Mouse (Mus musculus) stomach, embryonic 15.5 days (tissue): ENCODE measurements around the gene Dhx35. TPM values are rescaled to one million over a fixed set of nuclear protein-coding genes. Genes with fewer than 3 reads are reported as not detected.
A peak's percentile ranks its signal among the peaks of the same experiment; 100 is the strongest.

ENCODE experiments used
- ATAC-seq: fragments of 200-750 bp; cut with Nextera tagmentation; 2 replicates; pipeline ENCODE4 v1.8.0; 2017; ENCODE audit warnings: low read depth, moderate number of reproducible peaks, moderate TSS enrichment; ENCODE audit not compliant: insufficient read depth, low FRiP score
- H3K27ac ChIP-seq: fragments of 300-500 bp; sonication (generic); 2 replicates; pipeline ENCODE4 v1.5.1; 2015; ENCODE audit warnings: mild to moderate bottlenecking, inconsistent platforms
- H3K27me3 ChIP-seq: fragments of 300-500 bp; sonication (generic); replicated peaks from 2 replicates; pipeline ENCODE4 v1.6.1; 2015; ENCODE audit warnings: inconsistent platforms
- H3K36me3 ChIP-seq: fragments of 300-500 bp; sonication (generic); 2 replicates; pipeline ENCODE4 v1.6.1; 2015; ENCODE audit warnings: inconsistent platforms
- H3K4me1 ChIP-seq: fragments of 300-500 bp; sonication (generic); 2 replicates; pipeline ENCODE4 v1.6.1; 2015; ENCODE audit warnings: inconsistent platforms
- H3K4me2 ChIP-seq: fragments of 300-500 bp; sonication (generic); 2 replicates; pipeline ENCODE4 v1.6.1; 2015; ENCODE audit warnings: mild to moderate bottlenecking, inconsistent platforms
- H3K4me3 ChIP-seq: fragments of 300-500 bp; sonication (generic); replicated peaks from 2 replicates; pipeline ENCODE4 v1.5.1; 2015; ENCODE audit warnings: inconsistent platforms
- H3K9ac ChIP-seq: fragments of 300-500 bp; sonication (generic); 2 replicates; pipeline ENCODE4 v1.6.1; 2015; ENCODE audit warnings: inconsistent platforms
- H3K9me3 ChIP-seq: fragments of 300-500 bp; sonication (generic); 2 replicates; pipeline ENCODE4 v1.6.1; 2016; ENCODE audit warnings: inconsistent platforms
- WGBS: fragments of 180-500 bp; shearing (Covaris S2); methylation state at CpG from one replicate; pipeline ENCODE4 v1.1.7; 2015; 5-methylcytosine and 5-hydroxymethylcytosine counted together
- polyA plus RNA-seq: library from polyadenylated mRNA; unstranded; fragments of >200 nt; fragmentation: Nextera tagmentation; extraction: Ambion mirVana; gene quantifications from 2 replicates; pipeline ENCODE4 v1.2.1, GENCODE M21; 2015

Dhx35 gene
- polyA plus RNA-seq, 1 experiment from 2014 or later: 11.7 TPM

- WGBS: 84% methylated on average over 10 of the region's 10 CpGs
- Histone ChIP-seq H3K4me3 (no peak overlapping the region), H3K9ac (no peak overlapping the region), H3K27me3 (no peaks in the 10 kb centered on the region), H3K27ac (no peak overlapping the region), H3K9me3 (no peaks in the 10 kb centered on the region), H3K4me2 (no peak overlapping the region), H3K4me1 (peaks cover 4% of the 10 kb centered on the region; the same call in 1 of the 2 replicates), H3K36me3 (0 out of 2 replicates have a peak, but pooled peaks cover 2% of the 10 kb centered on the region)
- 0 out of 2 replicates have a peak, but pooled peaks have one; percentile 12 for ATAC-seq
Observed at GRCm38 (mm10) chr2:158856896-158857499, 62.4 kb downstream of the Dhx35 start.

- no peaks in the 10 kb centered on the region for H3K9me3 ChIP-seq
- H3K4me3 ChIP-seq: no peak overlapping the region
- peaks cover 4% of the 10 kb centered on the region; the same call in 1 of the 2 replicates for H3K4me1 ChIP-seq
- 71% methylated on average over 15 of the region's 15 CpGs for WGBS
- 0 out of 2 replicates have a peak, but pooled peaks cover 2% of the 10 kb centered on the region for H3K36me3 ChIP-seq
- no peaks in the 10 kb centered on the region for H3K27me3 ChIP-seq
- peak; percentile 59 for ATAC-seq
- H3K9ac ChIP-seq: no peak overlapping the region
- H3K4me2 ChIP-seq: no peak overlapping the region
- no peak overlapping the region for H3K27ac ChIP-seq
Observed at GRCm38 (mm10) chr2:158857579-158857978, 63.0 kb downstream of the Dhx35 start.

DNA sequence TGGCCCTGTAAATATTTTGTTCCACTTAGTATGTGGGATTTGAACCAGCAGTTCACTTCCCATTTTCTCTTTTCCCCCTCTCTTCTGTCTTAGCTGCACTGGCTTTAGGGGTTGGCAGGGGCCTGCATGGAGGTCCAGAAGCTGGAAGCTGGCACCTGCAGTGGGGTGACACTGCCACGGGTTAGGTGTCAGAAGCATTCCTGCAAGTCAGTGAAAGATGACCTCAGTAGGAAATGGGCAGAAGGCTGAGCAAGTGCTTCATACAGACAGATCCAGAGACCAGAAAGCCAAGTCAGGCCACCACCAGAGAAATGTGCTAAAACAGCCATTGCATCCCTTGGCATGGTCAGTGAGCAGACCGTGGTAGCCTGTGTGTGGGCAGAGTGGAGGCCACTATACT is 66.5 kb downstream of the Dhx35 start:
- H3K9me3 ChIP-seq: no peaks in the 10 kb centered on the region
- H3K27me3 ChIP-seq: no peaks in the 10 kb centered on the region
- peaks cover 4% of the 10 kb centered on the region; the same call in 1 of the 2 replicates for H3K4me1 ChIP-seq
- H3K9ac ChIP-seq: no peak overlapping the region
- no peak overlapping the region for H3K27ac ChIP-seq
- no peaks in the 10 kb centered on the region for H3K36me3 ChIP-seq
- 73% methylated on average over 2 of the region's 2 CpGs for WGBS
- no peak overlapping the region for H3K4me3 ChIP-seq
- no peak overlapping the region for H3K4me2 ChIP-seq
- no peak for ATAC-seq

DNA sequence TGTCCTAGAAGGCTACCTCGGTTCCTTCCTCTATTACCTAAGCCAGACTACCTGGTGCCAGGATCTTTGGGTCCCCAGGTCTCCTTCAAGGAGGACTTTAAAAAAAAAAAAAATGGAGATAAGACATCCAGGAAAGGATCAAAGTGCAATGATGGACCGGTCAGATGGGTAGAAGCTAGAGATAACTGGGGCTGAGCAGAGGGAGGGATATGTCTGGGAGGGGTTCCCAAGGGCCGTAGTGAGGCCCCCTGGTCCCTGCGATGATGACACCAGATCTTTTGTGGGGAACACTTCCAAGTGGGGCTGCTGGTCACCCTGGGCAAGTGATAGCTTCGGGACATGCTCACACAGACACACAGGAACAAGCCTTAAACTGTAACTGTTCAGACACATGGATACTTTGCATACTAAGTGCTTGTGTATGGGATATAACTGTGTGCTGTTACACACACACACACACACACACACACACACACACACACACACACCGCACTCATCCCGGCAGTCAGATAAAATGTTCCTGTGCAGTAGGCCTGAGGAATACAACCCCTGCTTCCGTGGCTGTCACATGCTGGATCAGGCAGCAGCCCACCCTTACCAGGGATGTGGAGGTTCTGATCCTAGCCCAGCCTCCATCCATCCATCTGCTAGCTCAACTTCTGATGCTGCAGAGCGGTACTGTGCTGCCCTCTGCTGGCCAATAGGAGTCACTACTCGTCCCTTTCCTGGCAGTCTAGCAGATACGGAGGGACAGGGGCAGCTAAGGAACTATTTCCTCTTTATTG is 68.9 kb downstream of the Dhx35 start:
- Histone ChIP-seq H3K4me3 (no peak overlapping the region), H3K9ac (no peak overlapping the region), H3K4me1 (no peaks in the 10 kb centered on the region), H3K4me2 (no peak overlapping the region), H3K9me3 (no peaks in the 10 kb centered on the region), H3K27me3 (no peaks in the 10 kb centered on the region), H3K27ac (no peak overlapping the region), H3K36me3 (no peaks in the 10 kb centered on the region)
- 46% methylated on average over 11 of the region's 11 CpGs for WGBS
- peak; percentile 37 for ATAC-seq

DNA sequence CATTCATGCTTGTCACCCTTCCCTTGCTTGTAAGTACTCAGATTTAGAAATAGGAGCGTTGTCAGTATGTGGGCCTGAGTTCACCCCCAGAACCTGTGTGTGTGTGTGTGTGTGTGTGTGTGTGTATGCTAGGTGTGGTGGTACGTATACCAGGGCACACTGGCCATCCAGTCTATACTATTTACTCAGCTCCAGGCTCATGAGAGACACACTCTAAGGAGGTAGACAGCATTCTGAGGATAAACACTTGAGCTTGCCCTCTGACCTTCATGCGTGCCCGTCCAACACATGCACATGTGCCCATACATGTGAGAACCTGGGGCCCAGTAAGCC is 69.5 kb downstream of the Dhx35 start:
- H3K27me3 ChIP-seq: no peaks in the 10 kb centered on the region
- no peaks in the 10 kb centered on the region for H3K4me1 ChIP-seq
- no peaks in the 10 kb centered on the region for H3K36me3 ChIP-seq
- H3K4me2 ChIP-seq: no peak overlapping the region
- WGBS: 81% methylated on average over 4 of the region's 4 CpGs
- H3K27ac ChIP-seq: no peak overlapping the region
- peak; percentile 6; the same call in 1 of the 2 replicates for ATAC-seq
- H3K9ac ChIP-seq: no peak overlapping the region
- no peak overlapping the region for H3K4me3 ChIP-seq
- H3K9me3 ChIP-seq: no peaks in the 10 kb centered on the region

DNA sequence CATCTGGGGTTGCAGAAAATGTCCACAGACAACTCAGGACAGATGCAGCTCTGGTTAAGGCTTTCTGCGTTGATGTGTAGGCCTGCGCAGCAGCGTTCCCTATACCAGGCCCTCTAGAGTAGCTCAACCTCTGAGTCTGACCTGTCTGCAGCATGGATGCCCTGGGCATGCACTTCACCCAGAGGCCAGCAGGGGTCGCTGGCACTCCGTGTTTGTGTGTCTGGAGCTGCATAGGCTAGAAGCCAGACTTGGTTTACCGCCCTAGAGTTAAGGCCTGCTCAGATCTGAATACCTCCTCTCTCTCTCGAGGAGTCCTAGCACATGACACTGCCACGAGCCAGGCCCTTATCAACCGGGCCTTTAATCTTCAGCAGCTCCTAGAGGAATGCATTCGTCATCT is 70.8 kb downstream of the Dhx35 start:
- H3K4me1 ChIP-seq: no peaks in the 10 kb centered on the region
- WGBS: 20% methylated on average over 10 of the region's 10 CpGs
- no peak for ATAC-seq
- no peaks in the 10 kb centered on the region for H3K36me3 ChIP-seq
- no peaks in the 10 kb centered on the region for H3K27me3 ChIP-seq
- H3K27ac ChIP-seq: no peak overlapping the region
- no peak overlapping the region for H3K4me2 ChIP-seq
- no peak overlapping the region for H3K4me3 ChIP-seq
- no peaks in the 10 kb centered on the region for H3K9me3 ChIP-seq
- H3K9ac ChIP-seq: no peak overlapping the region

DNA sequence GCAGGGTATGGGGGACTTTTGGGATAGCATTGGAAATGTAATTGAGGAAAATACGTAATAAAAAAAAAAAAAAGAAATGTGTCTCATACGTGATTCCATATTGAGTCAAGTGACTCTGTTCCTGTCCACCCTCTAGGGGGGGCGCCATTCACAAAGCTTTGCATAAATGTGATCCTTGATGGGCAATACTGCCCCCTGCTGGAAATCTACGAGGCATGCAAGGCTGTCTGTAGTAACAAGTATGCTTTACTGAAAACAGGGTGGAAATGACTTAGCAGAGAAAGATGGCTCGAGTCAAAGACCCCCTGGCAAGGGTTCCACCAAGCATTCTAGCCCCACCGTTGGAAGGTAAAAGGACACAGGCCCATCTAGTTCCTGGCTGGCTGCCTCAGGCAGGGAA is 92.0 kb downstream of the Dhx35 start:
- no peak for ATAC-seq
- H3K4me1 ChIP-seq: no peaks in the 10 kb centered on the region
- no peak overlapping the region for H3K4me3 ChIP-seq
- no peak overlapping the region for H3K27ac ChIP-seq
- no peaks in the 10 kb centered on the region for H3K36me3 ChIP-seq
- WGBS: 50% methylated on average over 6 of the region's 6 CpGs
- H3K9ac ChIP-seq: no peak overlapping the region
- H3K9me3 ChIP-seq: no peaks in the 10 kb centered on the region
- no peaks in the 10 kb centered on the region for H3K27me3 ChIP-seq
- no peak overlapping the region for H3K4me2 ChIP-seq

GRCm38 (mm10) chr2:158888531-158888930 is 93.9 kb downstream of the Dhx35 start:
- H3K9ac ChIP-seq: no peak overlapping the region
- WGBS: 80% methylated on average over 5 of the region's 5 CpGs
- no peaks in the 10 kb centered on the region for H3K9me3 ChIP-seq
- H3K36me3 ChIP-seq: no peaks in the 10 kb centered on the region
- no peak overlapping the region for H3K4me3 ChIP-seq
- H3K4me1 ChIP-seq: 0 out of 2 replicates have a peak, but pooled peaks cover 4% of the 10 kb centered on the region
- no peaks in the 10 kb centered on the region for H3K27me3 ChIP-seq
- H3K27ac ChIP-seq: no peak overlapping the region
- ATAC-seq: no peak
- H3K4me2 ChIP-seq: no peak overlapping the region

GRCm38 (mm10) chr2:158889201-158889600 is 94.6 kb downstream of the Dhx35 start:
- Histone ChIP-seq H3K4me3 (no peak overlapping the region), H3K36me3 (no peaks in the 10 kb centered on the region), H3K9me3 (no peaks in the 10 kb centered on the region), H3K27ac (no peak overlapping the region), H3K4me1 (0 out of 2 replicates have a peak, but pooled peaks cover 4% of the 10 kb centered on the region), H3K27me3 (no peaks in the 10 kb centered on the region), H3K9ac (no peak overlapping the region), H3K4me2 (no peak overlapping the region)
- WGBS: 53% methylated on average over 11 of the region's 11 CpGs
- no peak for ATAC-seq

GRCm38 (mm10) chr2:158891319-158891718 is 96.7 kb downstream of the Dhx35 start:
- no peaks in the 10 kb centered on the region for H3K9me3 ChIP-seq
- H3K4me3 ChIP-seq: no peak overlapping the region
- no peak overlapping the region for H3K27ac ChIP-seq
- no peaks in the 10 kb centered on the region for H3K27me3 ChIP-seq
- no peaks in the 10 kb centered on the region for H3K36me3 ChIP-seq
- no peak for ATAC-seq
- H3K9ac ChIP-seq: no peak overlapping the region
- WGBS: 87% methylated on average over 4 of the region's 4 CpGs
- no peak overlapping the region for H3K4me2 ChIP-seq
- H3K4me1 ChIP-seq: 0 out of 2 replicates have a peak, but pooled peaks cover 4% of the 10 kb centered on the region

GRCm38 (mm10) chr2:158893171-158893853 is 98.7 kb downstream of the Dhx35 start:
- Histone ChIP-seq H3K27ac (no peak overlapping the region), H3K9ac (no peak overlapping the region), H3K4me1 (0 out of 2 replicates have a peak, but pooled peaks cover 4% of the 10 kb centered on the region), H3K9me3 (no peaks in the 10 kb centered on the region), H3K4me3 (no peak overlapping the region), H3K36me3 (no peaks in the 10 kb centered on the region), H3K27me3 (no peaks in the 10 kb centered on the region), H3K4me2 (no peak overlapping the region)
- 20% methylated on average over 16 of the region's 16 CpGs for WGBS
- ATAC-seq: no peak
